Mouse (Mus musculus) heart, postnatal 0 days (tissue): Measurements from ENCODE around the gene Lst1.

Experiments
- CTCF ChIP-seq: IDR thresholded peaks from 2 replicates; pipeline ENCODE4 v1.5.1; 2016; ENCODE audit warnings: antibody characterized with exemption, control low read depth, low read depth
- EP300 ChIP-seq: IDR thresholded peaks from 2 replicates; pipeline ENCODE4 v1.6.1; 2016; ENCODE audit warnings: antibody characterized with exemption, low read depth

DNA sequence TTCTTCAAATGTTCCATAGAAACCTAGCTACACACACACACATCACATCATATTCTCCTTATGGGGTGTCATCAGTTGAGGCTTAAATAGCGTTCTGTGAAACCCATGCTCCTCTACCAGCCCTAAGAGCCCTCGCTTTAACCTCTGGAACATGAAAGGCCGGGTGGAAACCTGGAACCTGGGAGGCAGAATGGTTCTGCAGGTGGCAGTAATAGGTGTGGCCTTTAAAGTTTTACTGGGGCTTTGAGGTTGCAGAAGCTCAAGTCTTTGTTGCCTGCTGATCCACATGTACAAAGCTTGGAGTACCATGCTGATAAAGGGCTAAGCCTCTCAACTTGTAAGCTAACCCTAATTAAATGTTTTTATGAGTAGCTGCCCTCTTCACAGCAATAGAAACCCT is 40.9 kb downstream of the Lst1 start:
- no peak for TF ChIP-seq CTCF
- TF ChIP-seq EP300 = no peak
